Mouse (Mus musculus): ENCODE measurements around the gene Tiam1. TPM values are rescaled to one million over a fixed set of nuclear protein-coding genes. Genes with fewer than 3 reads are reported as not detected.

Tiam1 gene
- total RNA-seq, 2 experiments from 2014 or later = 124 to 125 TPM

DNA sequence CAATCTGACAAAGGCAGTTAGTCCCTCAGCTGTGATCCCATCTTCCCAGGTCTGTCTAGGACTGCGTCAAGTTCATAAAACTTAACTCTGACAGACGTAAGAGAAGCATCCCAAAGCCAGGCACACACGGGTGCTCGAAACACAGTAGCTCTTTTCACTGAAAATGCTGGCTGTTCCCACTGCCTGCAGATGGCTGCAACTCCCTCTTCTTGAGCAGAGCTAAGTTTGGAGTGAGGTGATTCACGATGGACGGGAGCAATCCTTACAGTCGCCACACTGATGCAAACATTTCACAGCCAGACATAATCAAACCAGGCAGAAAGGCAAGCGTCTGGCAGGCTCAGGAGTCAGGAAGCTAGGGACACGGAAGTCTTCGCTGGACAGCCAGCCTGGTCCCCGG, 91.2 kb downstream of the Tiam1 start:
- peak in 1 of 2 experiments; percentile 55 for DNase-seq (ENCODE audit: low spot score in 2 of 2)
- Histone ChIP-seq H3K4me3 (no peak overlapping the region), H3K27ac (peak overlapping the region; percentile 49; the same call in 1 of the 2 replicates)
- no peak for TF ChIP-seq CTCF (conservative IDR thresholded peaks at IDR 0.05)

DNA sequence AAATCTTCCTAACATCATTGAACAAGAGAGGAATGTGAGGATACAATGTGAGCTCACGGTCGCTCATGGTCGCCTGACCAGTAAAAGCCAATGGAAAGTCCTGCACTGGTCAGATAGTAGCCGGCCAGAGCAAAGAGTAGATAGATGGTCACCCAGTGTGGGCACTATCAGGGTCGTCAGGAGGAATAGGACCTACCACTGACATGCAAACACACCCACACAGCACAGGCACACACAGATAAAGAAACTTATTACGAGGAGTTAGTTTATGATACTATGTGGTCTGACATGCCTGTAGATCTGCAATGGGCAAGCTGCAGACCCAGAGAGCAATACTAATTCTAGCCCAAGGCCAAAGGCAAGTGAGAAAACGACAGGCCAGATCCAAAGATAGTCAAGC, 92.5 kb downstream of the Tiam1 start:
- no peak for TF ChIP-seq CTCF (conservative IDR thresholded peaks at IDR 0.05)
- no peak for DNase-seq (ENCODE audit: low spot score in 2 of 2)
- Histone ChIP-seq H3K4me3 (no peak overlapping the region), H3K27ac (no peak overlapping the region)

DNA sequence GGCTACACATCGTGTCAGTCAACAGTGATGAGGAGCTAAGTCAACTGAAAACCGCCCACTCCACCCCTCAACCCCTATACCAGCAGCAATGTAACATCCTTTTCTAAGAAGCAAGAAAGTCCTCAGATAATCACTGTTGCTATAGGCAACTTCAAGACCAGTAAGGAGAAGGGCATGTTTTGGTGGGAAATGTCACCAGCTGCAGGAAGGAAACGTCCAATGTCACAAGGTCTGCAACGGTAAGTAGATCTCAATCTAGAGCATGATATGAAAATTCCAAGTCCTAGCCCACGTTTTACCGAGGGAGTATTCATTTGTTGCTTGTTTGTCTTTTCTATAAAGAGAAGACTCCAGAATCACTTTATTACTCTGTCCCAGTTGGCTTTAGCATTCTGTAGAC, 95.7 kb downstream of the Tiam1 start:
- TF ChIP-seq CTCF (conservative IDR thresholded peaks at IDR 0.05) = no peak
- Histone ChIP-seq H3K27ac (no peak overlapping the region), H3K4me3 (no peak overlapping the region)
- DNase-seq (ENCODE audit: low spot score in 2 of 2) = no peak

DNA sequence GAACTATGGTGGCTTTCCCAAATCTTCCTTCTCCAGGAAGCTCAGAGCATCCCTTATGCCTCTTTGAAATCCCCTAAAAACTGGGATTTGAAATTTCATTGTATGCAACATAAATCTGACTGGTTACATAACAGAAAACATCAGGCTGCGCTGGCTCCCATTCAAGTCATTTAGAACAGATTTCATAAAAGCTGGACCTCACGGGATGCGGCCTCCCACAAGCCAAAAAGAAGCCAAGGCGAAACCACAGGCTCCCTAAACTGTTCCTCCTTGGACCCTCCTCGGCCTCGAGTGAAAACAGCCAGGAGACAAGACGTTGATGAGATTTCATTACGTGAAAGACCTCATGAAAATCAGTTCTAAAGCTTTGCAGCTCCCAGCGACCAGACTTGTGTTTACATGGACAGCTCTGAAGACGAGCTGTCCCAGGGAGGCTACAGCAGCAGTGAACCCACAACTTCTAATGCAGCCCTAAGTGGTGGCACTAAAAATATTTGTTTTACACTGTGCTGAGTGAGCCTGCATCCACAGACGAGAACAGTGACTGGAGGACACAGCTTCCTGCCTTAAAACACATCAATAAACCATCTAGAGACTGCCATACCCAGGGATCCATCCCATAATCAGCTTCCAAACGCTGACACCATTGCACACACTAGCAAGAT, 96.9 kb downstream of the Tiam1 start:
- TF ChIP-seq CTCF (conservative IDR thresholded peaks at IDR 0.05) = no peak
- no peak for DNase-seq (ENCODE audit: low spot score in 2 of 2)
- H3K27ac ChIP-seq = peak overlapping the region; percentile 74
- no peak overlapping the region for H3K4me3 ChIP-seq

DNA sequence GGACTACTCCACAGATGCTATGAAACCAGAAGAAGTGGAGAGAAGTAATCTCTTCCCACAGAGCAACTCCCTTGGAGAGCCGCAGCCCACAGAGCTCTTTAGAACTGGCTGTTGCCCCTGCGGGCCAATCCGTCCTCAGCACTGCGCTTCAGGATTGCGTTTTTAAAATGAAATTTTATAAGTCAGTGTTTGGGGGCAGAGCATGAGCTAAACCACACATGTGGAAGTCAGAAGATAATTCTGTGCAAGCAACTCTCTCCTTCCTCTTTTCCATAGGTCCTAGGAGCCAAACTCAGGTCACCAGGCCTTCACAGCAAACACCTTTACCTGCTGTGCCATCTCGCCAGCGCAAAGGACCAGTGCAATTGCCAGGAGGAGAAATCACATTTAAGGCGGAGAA, 98.0 kb downstream of the Tiam1 start:
- no peak overlapping the region for H3K4me3 ChIP-seq
- no peak for DNase-seq (ENCODE audit: low spot score in 2 of 2)
- H3K27ac ChIP-seq = no peak overlapping the region
- TF ChIP-seq CTCF (conservative IDR thresholded peaks at IDR 0.05) = no peak

DNA sequence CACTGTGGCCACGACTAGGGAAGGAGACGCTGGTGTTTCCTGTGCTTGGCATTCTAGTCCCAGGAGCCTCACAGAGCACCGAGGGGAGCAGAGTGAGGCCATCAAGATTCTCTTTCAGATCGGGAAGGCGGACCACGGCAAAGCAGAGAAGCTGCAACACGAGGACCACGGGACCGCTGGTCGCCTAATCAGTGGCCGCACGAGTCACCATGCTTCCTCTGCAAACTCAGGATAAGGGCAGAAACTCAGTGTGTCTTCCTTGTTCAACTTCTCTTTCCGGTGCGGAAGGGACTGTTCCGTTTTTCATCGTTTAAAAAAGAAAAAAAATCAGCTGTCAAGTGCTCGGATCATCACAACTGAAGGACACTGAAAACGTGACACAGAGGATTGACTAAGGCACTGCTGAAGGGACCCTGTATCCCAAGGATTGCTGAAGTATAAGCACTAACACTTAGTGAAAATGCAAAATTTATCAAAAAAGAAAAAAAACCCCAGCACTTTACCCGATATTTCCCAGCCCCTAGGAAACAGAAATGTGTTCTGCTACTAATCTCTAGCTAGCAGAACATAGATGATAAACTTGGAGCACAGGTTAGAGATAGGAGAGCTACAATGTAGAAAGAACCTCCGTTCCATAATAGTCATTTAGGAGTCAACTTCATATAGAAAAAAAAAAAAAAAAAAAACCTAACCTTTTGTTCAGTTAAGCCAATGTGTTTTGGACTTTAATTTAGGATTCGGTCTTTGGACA, 99.4 kb downstream of the Tiam1 start:
- H3K4me3 ChIP-seq = no peak overlapping the region
- peak overlapping the region; percentile 82; the same call in 1 of the 2 replicates for H3K27ac ChIP-seq
- no peak for DNase-seq (ENCODE audit: low spot score in 2 of 2)
- TF ChIP-seq CTCF (conservative IDR thresholded peaks at IDR 0.05) = no peak

DNA sequence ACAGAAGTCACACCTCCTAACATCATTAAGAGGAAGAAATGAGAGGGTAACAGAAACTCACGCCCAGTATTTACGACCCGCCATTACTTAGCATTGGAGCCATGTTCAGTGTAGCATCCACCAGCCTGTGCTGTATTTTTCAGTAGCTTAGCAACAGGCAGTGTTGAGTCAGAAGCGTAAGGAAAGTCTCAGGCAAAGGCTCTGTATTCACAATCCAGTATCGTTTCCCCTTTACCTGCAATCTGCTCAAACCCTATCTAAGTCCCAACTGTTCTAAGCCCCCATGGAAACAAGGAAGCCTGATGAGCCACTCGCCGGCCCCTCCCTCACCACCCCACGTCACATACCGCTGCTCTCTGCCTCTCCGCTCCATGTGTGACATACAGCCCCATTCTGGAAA, 100.7 kb downstream of the Tiam1 start:
- no peak overlapping the region for H3K4me3 ChIP-seq

DNA sequence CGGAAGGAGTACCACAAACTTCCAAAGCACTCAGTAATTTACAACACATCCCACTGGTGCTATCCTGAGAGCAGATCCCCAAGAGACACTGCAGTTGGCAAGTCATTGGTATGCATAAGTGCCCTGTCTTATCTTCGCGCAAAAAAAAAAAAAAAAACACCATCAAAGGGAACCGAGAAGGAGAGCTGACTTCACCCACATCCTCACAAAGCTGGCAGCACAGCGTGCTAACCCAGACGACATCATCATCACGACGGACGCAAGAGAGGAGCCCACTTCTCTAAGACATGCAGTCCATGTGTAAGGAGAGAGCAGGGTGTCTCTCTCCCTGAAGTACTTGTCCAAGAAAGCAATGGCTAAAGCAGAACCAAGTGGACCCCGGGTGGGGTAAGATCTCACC, 101.2 kb downstream of the Tiam1 start:
- DNase-seq (ENCODE audit: low spot score in 2 of 2) = no peak
- Histone ChIP-seq H3K27ac (peak overlapping the region; percentile 82), H3K4me3 (no peak overlapping the region)
- TF ChIP-seq CTCF (conservative IDR thresholded peaks at IDR 0.05) = no peak

More for the DNA sequence above, 100.7 kb downstream of the Tiam1 start:
- H3K27ac ChIP-seq = peak overlapping the region; percentile 82
- no peak for TF ChIP-seq CTCF (conservative IDR thresholded peaks at IDR 0.05)
- peak; percentile 37 to 57 for DNase-seq (ENCODE audit: low spot score in 2 of 2)

DNA sequence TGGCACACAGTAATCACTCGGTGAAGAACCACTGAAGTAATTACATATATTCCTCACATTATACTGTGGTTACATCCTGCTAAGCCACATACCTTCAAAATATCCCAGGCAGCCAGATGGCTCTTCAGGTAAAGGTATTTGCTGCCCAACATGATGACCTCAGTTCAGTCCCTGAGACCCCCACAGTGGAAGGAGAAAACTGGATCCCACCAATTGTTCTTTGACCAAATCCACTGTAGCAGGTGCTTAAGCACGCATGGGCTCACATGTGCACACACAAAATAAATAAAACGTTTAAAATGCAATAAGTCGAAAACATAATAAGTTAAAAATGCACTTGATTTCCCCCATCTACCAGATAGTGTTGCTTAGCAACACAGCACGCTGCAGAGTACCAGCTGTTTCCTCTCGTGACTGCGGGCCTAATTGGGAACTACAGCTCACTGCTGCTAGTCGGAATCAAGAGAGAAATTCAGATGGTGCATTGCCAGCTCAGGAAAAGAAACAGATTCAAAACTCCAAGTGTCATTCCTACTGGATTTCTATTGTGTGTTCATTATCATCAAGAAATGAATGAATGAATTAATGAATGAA, 102.7 kb downstream of the Tiam1 start:
- peak overlapping the region; percentile 82 for H3K27ac ChIP-seq

DNA sequence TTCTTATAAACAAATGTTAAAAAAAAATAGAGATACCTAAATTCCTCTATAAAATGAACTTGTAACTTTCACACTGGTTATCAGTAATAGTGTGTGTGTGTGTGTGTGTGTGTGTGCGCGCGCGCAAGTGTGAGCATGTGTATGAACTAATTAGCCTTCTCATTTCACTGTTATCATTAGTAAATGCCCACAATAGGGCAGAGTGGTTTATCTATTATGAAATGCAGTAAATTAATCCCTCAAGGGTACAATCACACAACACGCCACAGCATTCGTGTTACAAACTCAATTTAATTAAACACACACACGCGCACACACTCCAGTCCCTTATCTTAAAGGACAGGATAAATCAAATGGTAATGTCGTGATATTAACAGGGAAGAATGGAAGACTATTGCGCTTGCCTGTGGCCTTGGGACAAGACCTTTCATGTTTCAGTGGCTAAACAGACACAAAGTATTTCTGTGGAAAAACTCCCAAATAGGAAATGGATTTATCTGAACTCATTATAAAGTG, 107.9 kb downstream of the Tiam1 start:
- no peak overlapping the region for H3K4me3 ChIP-seq
- H3K27ac ChIP-seq = no peak overlapping the region
- TF ChIP-seq CTCF (conservative IDR thresholded peaks at IDR 0.05) = no peak
- no peak for DNase-seq (ENCODE audit: low spot score in 2 of 2)

More for the DNA sequence above, 102.7 kb downstream of the Tiam1 start:
- no peak overlapping the region for H3K4me3 ChIP-seq
- peak; percentile 73 to 81 for DNase-seq (ENCODE audit: low spot score in 2 of 2)
- TF ChIP-seq CTCF (conservative IDR thresholded peaks at IDR 0.05) = peak; percentile 39

DNA sequence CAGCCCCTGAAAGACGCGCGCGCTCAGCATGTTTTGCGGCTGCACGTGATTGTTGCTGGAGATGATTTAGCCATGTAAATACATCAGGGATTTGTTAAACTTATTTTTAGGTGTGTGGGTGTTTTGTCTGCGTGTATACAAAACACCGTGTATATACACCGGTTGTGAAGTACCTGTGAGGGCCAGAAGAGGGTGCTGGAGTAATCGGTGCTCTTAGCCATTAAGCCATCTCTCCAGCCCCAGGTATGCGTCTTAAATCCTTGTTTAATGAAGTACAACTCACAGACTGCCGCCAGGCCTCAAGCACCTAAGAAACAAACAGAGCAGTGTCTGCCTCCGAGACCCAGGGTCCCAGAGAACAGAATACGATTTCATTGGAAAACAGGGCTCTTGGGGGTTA, 113.2 kb downstream of the Tiam1 start:
- DNase-seq (ENCODE audit: low spot score in 2 of 2) = no peak
- peak; percentile 46 for TF ChIP-seq CTCF (conservative IDR thresholded peaks at IDR 0.05)
- H3K4me3 ChIP-seq = no peak overlapping the region
- no peak overlapping the region for H3K27ac ChIP-seq

DNA sequence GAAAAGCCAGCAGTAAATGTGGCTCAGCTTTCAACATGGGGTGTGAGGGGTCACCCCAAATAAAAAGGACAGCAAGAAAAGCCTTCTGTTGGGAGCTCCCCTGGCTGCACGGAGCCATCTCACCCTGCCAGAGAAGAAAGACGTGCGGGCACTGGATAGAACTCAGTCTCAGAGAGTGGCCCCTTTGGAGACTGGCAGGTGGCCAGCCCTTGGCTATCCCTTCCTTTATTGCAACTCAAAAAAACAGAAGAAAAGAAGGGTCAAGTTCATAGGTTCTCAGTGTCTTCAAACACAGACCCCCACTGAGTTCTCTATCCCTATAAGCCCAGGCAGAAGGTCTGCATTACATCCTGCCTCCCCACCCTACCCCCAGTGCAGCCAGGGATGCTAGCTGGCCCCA, 115.7 kb downstream of the Tiam1 start:
- no peak for DNase-seq (ENCODE audit: low spot score in 2 of 2)
- TF ChIP-seq CTCF (conservative IDR thresholded peaks at IDR 0.05) = no peak

DNA sequence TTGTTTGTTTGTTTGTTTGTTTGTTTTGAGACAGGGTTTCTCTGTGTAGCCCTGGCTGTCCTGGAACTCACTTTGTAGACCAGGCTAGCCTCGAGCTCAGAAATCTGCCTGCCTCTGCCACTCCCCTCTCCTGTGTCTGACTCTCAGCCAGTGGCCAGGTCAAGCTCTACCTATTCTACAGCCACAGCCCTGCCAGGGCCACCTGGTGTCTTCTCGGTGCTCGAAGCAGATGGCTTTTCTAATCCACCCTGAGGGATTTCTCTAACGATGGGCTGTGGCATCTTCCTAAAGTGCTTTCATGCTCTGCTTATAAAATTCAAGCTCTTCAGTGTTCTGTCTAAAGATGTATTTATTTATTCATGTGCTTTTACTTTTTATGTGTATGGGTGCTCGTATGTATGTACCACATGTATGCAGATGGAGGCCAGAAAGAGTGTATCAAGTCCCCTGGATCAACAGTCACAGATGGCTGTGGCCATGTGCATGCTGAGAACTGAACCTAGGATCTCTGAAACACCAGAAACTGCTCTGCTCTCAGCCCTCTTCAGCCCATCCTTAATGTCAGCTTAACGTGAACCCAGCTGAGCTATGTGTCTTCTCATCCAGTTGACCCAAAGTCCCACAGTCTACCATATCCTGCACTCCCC, 117.9 kb downstream of the Tiam1 start:
- DNase-seq (ENCODE audit: low spot score in 2 of 2) = no peak
- TF ChIP-seq CTCF (conservative IDR thresholded peaks at IDR 0.05) = no peak
- Histone ChIP-seq H3K27ac (no peak overlapping the region), H3K4me3 (no peak overlapping the region)

More for the DNA sequence above, 115.7 kb downstream of the Tiam1 start:
- Histone ChIP-seq H3K4me3 (no peak overlapping the region), H3K27ac (no peak overlapping the region)

Data from layer of hippocampus, adult 2 months (tissue).